Mouse (Mus musculus): Measurements from ENCODE around the gene Tmem167.

Tmem167 gene

DNA sequence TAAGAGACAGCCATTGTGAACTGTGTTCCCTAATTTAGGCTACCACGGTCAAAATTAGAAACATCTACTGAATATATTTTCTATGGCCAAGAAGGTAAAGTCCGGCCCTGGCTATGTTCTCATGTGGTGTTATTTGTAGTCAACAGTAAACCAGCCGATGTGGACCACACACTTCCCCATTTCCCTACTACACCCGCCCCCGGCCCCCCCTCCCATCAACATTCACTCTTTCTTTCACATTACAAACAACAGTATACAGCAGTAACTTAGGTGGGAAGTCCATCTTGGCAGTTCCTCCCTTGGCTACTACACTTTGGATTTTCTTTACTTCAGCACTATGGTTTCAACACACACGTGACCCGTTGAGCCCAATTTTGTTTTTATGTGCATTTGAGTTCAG lies 94.6 kb downstream of the Tmem167 start:
- no peak for DNase-seq (ENCODE audit: low spot score)

DNA sequence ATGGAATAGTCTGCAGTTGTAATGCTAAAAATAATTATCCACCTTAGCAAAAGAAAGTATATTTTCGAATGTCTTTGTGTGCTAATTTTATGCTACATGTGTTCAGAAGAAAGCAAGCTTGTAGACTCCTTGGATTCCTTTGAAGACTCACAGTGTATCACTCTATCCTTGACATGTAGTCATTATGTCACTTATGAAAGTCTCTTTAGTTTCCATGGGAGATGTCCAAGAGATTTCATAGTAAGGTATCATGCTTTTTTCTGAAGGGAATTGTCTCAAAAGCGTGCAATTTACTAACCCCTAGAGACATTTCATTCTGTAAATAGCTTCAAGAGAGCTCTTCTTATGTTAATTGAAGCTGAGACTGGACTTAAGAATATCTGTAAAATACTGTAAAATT lies 97.8 kb downstream of the Tmem167 start:
- no peak for DNase-seq (ENCODE audit: low spot score)

DNA sequence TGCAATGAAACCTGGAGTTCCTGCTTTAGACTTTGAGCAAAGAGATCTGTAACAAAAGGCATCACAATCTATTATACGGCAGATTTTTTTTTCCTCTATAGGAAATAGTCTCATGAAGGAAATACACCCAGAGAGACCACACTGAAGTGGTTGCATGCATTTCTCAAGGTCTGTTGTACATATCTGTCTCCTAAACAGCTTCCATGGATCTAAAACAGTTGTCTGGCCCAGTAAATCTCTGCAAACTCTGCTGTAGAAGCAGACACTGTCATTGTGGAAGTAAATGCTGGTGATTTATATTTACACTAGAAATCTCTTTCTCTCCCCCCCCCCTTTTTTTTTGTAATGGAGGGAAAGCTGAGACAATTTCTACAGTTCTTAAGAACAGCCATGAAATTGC lies 99.1 kb downstream of the Tmem167 start:
- peak; percentile 15 for DNase-seq (ENCODE audit: low spot score)

DNA sequence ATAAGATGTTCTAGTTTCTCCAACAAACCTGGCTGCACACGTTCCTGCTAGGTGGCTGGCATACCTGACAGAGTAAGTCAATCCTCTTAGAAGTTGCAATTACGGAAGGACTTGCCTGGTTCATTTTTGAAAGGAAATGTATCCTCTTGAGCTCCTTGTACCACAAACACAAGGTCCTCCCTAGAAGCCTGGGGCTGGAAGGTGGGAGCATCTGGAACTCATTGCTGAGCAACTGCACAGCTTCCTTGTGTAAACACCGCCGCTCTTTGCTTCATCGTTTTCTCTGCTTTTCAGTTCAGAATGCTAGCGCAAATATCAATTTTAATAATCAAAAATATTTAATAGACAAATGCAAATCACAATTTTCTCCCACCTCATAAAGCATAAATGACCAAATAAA lies 102.9 kb downstream of the Tmem167 start:
- DNase-seq (ENCODE audit: low spot score) = peak; percentile 12

All from yolk sac, embryonic 10.5 days (tissue).